Mouse (Mus musculus) telencephalon, adult 2 months (tissue): ENCODE results near the gene Gm884.
"Not testable (repeated sequence)": the region's sequence is repeated elsewhere in the genome, so short reads cannot be mapped to it uniquely, and the experiment has no call there.

Source experiments
- DNase-seq: peaks from one replicate; pipeline ENCODE4 v3.0.0-alpha.2; 2011; ENCODE audit warnings: low read depth, low spot score

Gene Gm884

GRCm38 (mm10) chr11:103635481-103635880, 14.5 kb upstream of the Gm884 start:
- DNase-seq = no peak

DNA sequence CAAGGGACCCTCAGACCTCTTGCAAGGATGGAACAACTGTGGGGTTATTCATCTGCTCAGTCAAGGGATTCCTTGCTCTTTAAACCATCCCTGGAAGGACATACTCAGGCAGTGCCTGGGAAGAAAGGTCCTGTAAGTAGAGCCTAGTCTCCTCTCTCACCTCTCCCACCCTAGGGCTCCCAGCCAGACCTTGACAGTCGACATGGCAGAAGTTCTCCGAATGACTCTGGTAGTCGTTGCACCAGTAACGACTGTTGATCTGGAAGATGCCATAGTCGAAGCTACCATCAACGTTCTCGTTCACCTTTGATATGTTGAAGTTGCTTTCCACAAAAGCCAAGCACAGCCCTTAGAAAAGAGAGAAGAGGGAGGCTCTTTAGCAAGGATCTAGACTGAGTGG, 13.9 kb upstream of the Gm884 start:
- no peak for DNase-seq

DNA sequence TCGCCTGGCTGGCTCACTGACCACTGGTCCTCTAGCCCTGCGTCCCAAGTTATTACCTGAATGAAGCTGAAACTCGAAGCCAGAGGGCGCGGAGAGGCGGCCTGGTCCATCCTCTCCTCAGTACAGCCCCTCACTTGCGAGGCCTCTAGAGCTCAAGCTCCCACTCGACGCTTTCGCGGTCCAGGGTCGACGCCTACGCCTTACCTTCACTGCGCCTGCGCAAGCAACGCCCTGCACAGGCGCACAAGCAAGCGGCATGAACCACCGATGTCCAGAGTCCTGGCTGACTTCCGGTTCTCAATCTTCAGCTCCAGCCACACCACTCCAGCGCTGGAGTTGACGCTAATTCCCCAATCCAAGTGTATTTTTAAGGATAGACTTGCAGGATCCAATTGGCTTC, 6.5 kb upstream of the Gm884 start:
- no peak for DNase-seq

DNA sequence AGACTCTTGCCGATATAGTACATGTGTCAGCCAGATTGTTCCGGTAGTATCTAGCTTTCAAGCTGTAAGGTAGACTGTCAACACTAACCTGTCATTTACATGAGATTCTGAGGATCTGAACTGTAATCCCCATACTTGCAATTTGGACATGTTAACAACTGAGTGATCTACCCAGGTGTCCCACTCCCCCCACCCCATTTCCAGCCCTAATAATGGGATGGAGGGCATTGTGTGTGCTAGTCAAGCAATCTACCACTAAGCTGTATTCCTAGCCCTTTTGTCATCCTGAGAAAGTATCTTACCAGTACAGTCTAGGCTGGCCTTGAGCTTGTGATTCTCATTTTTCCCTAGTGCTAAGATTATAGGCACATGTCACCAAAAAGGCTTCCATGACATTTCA, 10.2 kb downstream of the Gm884 start:
- no peak for DNase-seq

DNA sequence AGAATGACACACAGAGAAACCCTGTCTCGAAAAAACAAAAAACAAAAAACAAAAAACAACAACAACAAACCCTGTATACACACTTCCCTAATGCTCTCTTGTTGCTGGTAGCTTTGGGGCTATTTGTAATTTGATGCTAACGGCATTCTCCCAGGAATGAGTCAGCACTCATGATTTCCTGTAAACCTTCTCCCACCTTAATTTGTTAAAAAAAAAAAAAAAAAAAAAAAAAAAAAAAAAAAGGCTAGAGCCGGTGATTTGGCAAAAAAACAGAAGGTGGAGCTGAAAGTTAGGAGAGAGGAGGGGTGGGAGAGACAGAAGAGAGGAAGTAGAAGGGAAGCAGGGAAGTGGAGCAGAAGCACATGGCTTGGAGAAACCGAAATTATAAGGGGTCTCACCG, 14.3 kb downstream of the Gm884 start:
- no peak for DNase-seq

DNA sequence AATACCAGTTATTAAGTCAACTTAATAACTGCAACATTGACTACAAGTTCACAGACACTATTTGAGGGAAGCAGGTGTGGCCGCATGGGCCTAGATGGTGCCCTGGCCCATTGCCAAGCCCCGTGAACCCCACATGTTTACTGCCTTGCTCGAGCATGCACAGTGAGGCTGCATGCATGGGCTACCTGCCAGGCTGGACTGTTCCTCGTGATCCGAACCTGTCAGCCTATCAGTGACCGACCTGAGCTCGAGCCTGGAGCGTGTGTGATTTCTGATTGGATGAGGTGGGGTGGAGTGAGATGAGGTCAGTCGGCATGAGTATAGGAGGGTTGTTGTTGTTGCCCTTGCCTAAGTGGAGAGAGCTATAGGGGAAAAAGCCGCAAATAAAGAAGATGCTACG, 42.6 kb downstream of the Gm884 start:
- DNase-seq = no peak

GRCm38 (mm10) chr11:103556021-103556420, 64.9 kb downstream of the Gm884 start:
- peak; percentile 11 for DNase-seq

DNA sequence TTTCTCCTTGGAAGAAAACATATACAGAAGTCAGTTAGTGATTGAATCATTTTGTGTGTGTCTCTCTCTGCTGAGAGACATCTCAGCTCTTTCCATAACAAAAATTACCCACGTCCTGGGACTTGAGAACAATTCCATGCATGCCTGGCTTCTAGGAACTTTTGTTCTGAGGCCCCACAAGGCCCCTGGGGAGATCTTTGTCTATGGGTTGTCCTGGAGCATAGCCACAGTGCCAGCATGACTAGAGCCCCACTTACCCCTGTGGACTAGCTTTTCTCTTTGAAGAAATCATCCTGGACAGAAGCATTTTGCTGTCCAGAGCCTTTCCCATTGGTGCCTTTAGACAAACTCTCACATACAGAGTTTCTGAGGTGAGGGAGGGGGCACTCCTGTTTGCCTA, 86.0 kb downstream of the Gm884 start:
- not testable (repeated sequence) for DNase-seq

DNA sequence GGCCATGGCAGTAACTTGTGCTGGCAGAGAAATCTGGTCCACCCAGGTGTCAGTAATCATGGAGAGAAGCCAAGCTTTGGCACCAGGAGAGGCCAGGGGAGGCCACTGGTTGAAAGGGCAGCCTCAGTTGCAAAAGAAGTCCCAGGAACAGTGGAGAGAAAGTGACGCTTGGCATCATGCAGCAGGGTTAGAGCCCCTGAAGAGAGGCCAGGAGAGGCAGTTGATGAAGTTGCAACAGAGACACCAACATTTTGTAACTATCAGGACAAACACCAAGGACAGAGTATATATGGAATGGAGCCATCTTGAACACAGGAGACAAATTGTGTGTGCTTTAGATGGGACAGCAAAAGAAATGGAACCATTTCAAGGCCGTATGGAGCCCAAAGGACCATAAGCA, 108.8 kb downstream of the Gm884 start:
- no peak for DNase-seq

GRCm38 (mm10) chr11:103504497-103504896, 116.4 kb downstream of the Gm884 start, which contains the start of gene Lrrc37a:
Gene Lrrc37a, minus strand, starts transcription at chr11:103504597.
- DNase-seq = no peak
